Mouse (Mus musculus): ENCODE results near the gene Tdo2. TPM values are rescaled to one million over a fixed set of nuclear protein-coding genes. Genes with fewer than 3 reads are reported as not detected.

Gene Tdo2
- 10 to 100 TPM in 1 of 4 experiments, 1 to 10 TPM in 3; 8.7 to 12.8 (median 9.5) TPM for total RNA-seq (2022)

- no peak for DNase-seq (ENCODE audit: low spot score in 2 of 2)
Measured at GRCm38 (mm10) chr3:81976102-81976501, at the start of gene Tdo2. Tdo2 (minus strand) TSS chr3:81976202.

- DNase-seq (ENCODE audit: low spot score in 2 of 2): no peak
Measured at GRCm38 (mm10) chr3:82023065-82023464, 47.1 kb upstream of the Tdo2 start.

- DNase-seq (ENCODE audit: low spot score in 2 of 2): no peak
Measured at GRCm38 (mm10) chr3:82022421-82022920, 46.5 kb upstream of the Tdo2 start.

GRCm38 (mm10) chr3:82014148-82014703 lies 38.2 kb upstream of the Tdo2 start:
- no peak for DNase-seq (ENCODE audit: low spot score in 2 of 2)

- DNase-seq (ENCODE audit: low spot score in 2 of 2): no peak
Measured at GRCm38 (mm10) chr3:82007002-82007401, 31.0 kb upstream of the Tdo2 start.

- DNase-seq (ENCODE audit: low spot score in 2 of 2): peak in 1 of 2 experiments; percentile 40
Measured at GRCm38 (mm10) chr3:81995988-81996387, 20.0 kb upstream of the Tdo2 start.

- DNase-seq (ENCODE audit: low spot score in 2 of 2): no peak
Measured at GRCm38 (mm10) chr3:81995371-81995770, 19.4 kb upstream of the Tdo2 start.

- DNase-seq (ENCODE audit: low spot score in 2 of 2): no peak
Measured at GRCm38 (mm10) chr3:81990531-81990930, 14.5 kb upstream of the Tdo2 start.

- no peak for DNase-seq (ENCODE audit: low spot score in 2 of 2)
Measured at GRCm38 (mm10) chr3:81989692-81990141, 13.7 kb upstream of the Tdo2 start.

GRCm38 (mm10) chr3:81987628-81988027 lies 11.6 kb upstream of the Tdo2 start:
- no peak for DNase-seq (ENCODE audit: low spot score in 2 of 2)

- no peak for DNase-seq (ENCODE audit: low spot score in 2 of 2)
Measured at GRCm38 (mm10) chr3:81986103-81986502, 10.1 kb upstream of the Tdo2 start.

GRCm38 (mm10) chr3:81985100-81985499 lies 9.1 kb upstream of the Tdo2 start:
- no peak for DNase-seq (ENCODE audit: low spot score in 2 of 2)

GRCm38 (mm10) chr3:81983120-81983895 lies 7.3 kb upstream of the Tdo2 start:
- DNase-seq (ENCODE audit: low spot score in 2 of 2): no peak

- no peak for DNase-seq (ENCODE audit: low spot score in 2 of 2)
Measured at GRCm38 (mm10) chr3:81981990-81982389, 6.0 kb upstream of the Tdo2 start, which contains the start of gene Asic5. Asic5 (plus strand) TSS chr3:81982290.

- no peak for DNase-seq (ENCODE audit: low spot score in 2 of 2)
Measured at GRCm38 (mm10) chr3:81981576-81981975, 5.6 kb upstream of the Tdo2 start.

- DNase-seq (ENCODE audit: low spot score in 2 of 2): peak in 1 of 2 experiments; percentile 32
Measured at GRCm38 (mm10) chr3:81975607-81976006, 395 bp downstream of the Tdo2 start.

- no peak for DNase-seq (ENCODE audit: low spot score in 2 of 2)
Measured at GRCm38 (mm10) chr3:81964596-81964995, 11.4 kb downstream of the Tdo2 start.

- DNase-seq (ENCODE audit: low spot score in 2 of 2): no peak
Measured at GRCm38 (mm10) chr3:81963768-81964167, 12.2 kb downstream of the Tdo2 start.

GRCm38 (mm10) chr3:81961336-81961735 lies 14.7 kb downstream of the Tdo2 start:
- DNase-seq (ENCODE audit: low spot score in 2 of 2): no peak

- DNase-seq (ENCODE audit: low spot score in 2 of 2): no peak
Measured at GRCm38 (mm10) chr3:81957484-81957883, 18.5 kb downstream of the Tdo2 start.

GRCm38 (mm10) chr3:81951785-81952184 lies 24.2 kb downstream of the Tdo2 start:
- DNase-seq (ENCODE audit: low spot score in 2 of 2): no peak

- DNase-seq (ENCODE audit: low spot score in 2 of 2): no peak
Measured at GRCm38 (mm10) chr3:81949048-81949447, 27.0 kb downstream of the Tdo2 start.

Data from layer of hippocampus, adult 8-10 months (tissue).